Mouse (Mus musculus) cortical plate, adult 2 months (tissue): ENCODE data around the gene Loxl3. TPM values are rescaled to one million over a fixed set of nuclear protein-coding genes. Genes with fewer than 3 reads are reported as not detected.

Source experiments
- H3K27ac ChIP-seq: fragments of 200-500 bp; 2 replicates; pipeline ENCODE4 v1.5.1; 2012; ENCODE audit warnings: low read length, control low read depth, inconsistent platforms; ENCODE audit not compliant: insufficient read depth
- H3K4me1 ChIP-seq: fragments of 200-500 bp; 2 replicates; pipeline ENCODE4 v1.6.1; 2011; ENCODE audit warnings: low read length; ENCODE audit not compliant: control insufficient read depth, insufficient read depth
- H3K4me3 ChIP-seq: fragments of 200-500 bp; 2 replicates; pipeline ENCODE4 v1.5.1; 2011; ENCODE audit warnings: mild to moderate bottlenecking, low read length, control low read depth; ENCODE audit not compliant: insufficient read depth
- CTCF ChIP-seq: fragments of 200-500 bp; IDR thresholded peaks from 2 replicates; pipeline ENCODE4 v1.5.1; 2011; ENCODE audit warnings: mild to moderate bottlenecking, control low read depth, low read length; ENCODE audit not compliant: insufficient read depth; ENCODE audit errors: extremely low read depth
- POLR2A ChIP-seq: fragments of 200-500 bp; IDR thresholded peaks from 2 replicates; pipeline ENCODE4 v1.6.1; 2011; ENCODE audit warnings: mild to moderate bottlenecking, low read length, control low read depth; ENCODE audit not compliant: insufficient read depth; ENCODE audit errors: extremely low read depth
- polyA plus RNA-seq: library from polyadenylated mRNA; depleted of rRNA; stranded (reverse); fragments of >200 nt; gene quantifications from 2 replicates; pipeline ENCODE4 v1.2.3, GENCODE M21; 2012

Gene Loxl3
- polyA plus RNA-seq, 1 experiment: 4.9 TPM

GRCm38 (mm10) chr6:83027293-83027692, 6.7 kb upstream of the Loxl3 start:
- no peak overlapping the region for H3K27ac ChIP-seq
- H3K4me3 ChIP-seq: no peak overlapping the region
- TF ChIP-seq POLR2A (no peak), CTCF (no peak)

GRCm38 (mm10) chr6:83027706-83028105, 6.3 kb upstream of the Loxl3 start:
- no peak overlapping the region for H3K27ac ChIP-seq
- H3K4me3 ChIP-seq: no peak overlapping the region
- TF ChIP-seq POLR2A (no peak), CTCF (no peak)
- H3K4me1 ChIP-seq: no peaks in the 10 kb centered on the region

More at GRCm38 (mm10) chr6:83027293-83027692, 6.7 kb upstream of the Loxl3 start:
- H3K4me1 ChIP-seq: no peaks in the 10 kb centered on the region

GRCm38 (mm10) chr6:83029777-83030176, 4.2 kb upstream of the Loxl3 start:
- Histone ChIP-seq H3K27ac (no peak overlapping the region), H3K4me1 (no peaks in the 10 kb centered on the region), H3K4me3 (no peak overlapping the region)
- TF ChIP-seq CTCF: no peak
- no peak for TF ChIP-seq POLR2A

GRCm38 (mm10) chr6:83031111-83031510, 2.9 kb upstream of the Loxl3 start:
- H3K4me3 ChIP-seq: no peak overlapping the region
- no peak for TF ChIP-seq POLR2A
- TF ChIP-seq CTCF: no peak
- no peaks in the 10 kb centered on the region for H3K4me1 ChIP-seq
- H3K27ac ChIP-seq: no peak overlapping the region

DNA sequence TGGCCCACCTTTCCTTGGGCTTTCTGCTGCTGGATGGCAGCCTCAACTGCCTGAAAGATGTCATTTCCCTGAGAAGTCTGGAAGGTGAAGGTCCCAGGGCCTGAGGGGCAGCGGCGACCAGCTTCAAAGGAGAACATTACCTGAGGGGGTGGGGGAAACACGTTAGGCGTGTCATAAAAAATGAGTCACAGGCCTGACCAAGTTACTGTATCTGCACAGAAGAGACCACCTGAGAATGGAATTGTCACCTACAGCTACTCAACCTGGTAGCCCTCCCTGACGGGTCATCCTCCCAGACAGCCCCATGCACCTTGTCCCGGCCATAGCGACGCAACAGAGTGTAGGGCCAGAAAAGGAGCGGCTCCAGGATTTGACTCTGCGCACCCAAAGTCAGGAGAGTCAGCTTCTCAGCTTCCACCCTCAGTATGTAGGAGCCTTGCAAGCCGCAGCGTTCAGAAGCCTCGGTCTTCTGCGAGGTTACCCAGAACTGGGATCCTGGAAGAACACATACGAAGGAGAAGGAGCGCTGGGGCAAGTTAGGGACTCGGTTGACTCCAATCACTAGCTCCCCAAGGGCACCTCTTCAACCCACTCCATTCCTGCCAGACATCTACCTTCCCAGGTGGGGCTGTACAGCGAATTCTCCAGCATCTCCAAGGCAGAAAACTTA, 1.9 kb upstream of the Loxl3 start:
- no peak for TF ChIP-seq CTCF
- TF ChIP-seq POLR2A: no peak
- no peak overlapping the region for H3K27ac ChIP-seq
- no peaks in the 10 kb centered on the region for H3K4me1 ChIP-seq
- no peak overlapping the region; the same call in 1 of the 2 replicates for H3K4me3 ChIP-seq

DNA sequence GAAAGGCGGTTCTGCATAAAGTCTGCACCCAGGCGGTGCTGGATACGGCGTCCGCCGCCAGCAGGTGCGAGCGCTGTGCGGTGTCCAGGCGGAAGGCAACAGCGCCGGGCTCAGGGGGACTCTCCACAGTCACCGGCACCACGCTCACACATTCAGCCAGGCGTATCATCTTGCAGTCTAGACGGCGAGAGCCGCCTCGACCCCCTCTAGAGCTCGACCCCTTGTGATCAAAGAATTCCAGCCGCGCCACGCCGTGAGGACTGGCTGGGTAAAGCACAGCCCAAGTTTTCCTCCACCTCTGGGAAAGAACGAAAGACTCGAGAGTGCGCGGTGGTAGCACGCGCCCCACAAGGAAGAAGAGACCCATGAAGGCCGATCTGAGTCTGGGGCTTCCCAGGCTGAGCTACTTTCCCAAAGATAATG, 1.2 kb upstream of the Loxl3 start:
- Histone ChIP-seq H3K4me3 (peak overlapping the region; percentile 43), H3K4me1 (no peaks in the 10 kb centered on the region), H3K27ac (no peak overlapping the region; the same call in 1 of the 2 replicates)
- TF ChIP-seq POLR2A (no peak), CTCF (no peak)

DNA sequence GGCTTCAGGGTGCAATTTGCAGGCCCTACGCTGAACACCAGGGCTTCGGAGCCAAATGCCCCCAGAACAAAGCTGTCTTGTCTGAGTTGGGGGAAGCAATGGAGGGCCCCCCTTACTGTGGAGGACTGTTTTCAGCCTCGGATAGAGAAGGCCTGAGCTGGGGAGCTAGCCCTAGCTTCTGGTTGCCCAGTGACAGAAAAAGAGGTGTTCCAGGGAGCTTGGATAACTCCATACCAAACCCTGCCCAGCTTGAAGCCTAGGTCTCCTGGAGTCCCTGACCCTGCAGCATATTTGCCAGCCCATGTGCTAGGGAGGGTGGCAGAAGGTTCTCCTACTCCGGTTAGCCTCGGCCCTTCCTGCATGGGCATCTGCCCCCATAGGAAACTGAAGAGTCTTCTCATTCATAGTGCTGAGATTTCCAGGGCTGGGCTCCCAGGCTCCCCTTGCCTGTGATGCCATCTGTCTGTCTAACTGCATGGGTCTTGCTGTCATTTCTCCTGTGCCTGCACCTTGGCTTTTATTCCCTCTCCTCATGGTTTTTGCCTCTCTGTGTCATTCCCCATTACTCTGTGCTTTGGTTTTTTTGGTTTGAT, 586 bp downstream of the Loxl3 start:
- TF ChIP-seq POLR2A: no peak
- no peak for TF ChIP-seq CTCF
- Histone ChIP-seq H3K4me3 (peak overlapping the region; percentile 43), H3K27ac (no peak overlapping the region), H3K4me1 (no peaks in the 10 kb centered on the region)

DNA sequence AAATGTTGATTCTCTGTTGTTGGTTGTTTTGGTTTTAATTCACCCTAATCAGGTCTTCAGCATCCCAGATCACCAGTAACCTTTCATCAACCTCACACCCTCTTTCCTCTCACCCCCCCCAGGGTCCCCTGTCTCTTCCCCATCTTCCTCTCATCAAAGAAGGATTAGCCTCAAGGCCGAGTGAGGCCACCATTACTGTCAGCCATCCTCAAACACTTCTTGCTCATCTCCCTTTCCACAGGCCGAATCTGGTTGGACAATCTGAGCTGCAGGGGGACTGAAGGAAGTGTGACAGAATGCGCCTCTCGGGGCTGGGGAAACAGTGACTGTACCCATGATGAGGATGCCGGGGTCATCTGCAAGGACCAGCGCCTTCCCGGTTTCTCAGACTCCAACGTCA, 3.2 kb downstream of the Loxl3 start:
- no peak overlapping the region for H3K4me3 ChIP-seq
- TF ChIP-seq CTCF: no peak
- no peak for TF ChIP-seq POLR2A
- H3K27ac ChIP-seq: no peak overlapping the region
- no peaks in the 10 kb centered on the region for H3K4me1 ChIP-seq

DNA sequence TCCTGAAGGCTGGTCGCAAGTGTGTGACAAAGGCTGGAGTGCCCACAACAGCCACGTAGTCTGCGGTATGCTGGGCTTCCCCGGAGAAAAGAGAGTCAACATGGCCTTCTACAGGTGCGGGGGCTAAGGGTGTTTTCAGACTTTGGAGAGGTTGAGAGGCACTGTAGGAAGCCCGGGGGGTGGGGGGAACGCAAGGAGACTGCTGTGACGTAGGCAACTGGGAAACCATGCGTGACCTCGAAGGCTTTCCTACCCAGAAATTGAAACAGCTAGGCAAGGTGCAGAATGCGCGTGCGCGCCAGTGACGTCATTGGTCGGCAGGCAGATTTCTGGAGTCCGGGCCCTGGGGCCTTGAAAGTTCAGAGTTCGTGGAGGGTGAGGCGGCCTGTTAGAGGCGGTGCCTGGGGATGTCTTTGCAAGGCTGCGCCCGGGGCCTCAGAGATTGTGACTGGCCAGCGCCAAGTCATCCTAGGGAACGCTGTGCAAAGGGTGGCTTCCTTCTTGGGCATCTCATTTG, 4.6 kb downstream of the Loxl3 start:
- Histone ChIP-seq H3K4me3 (peak overlapping the region; percentile 3; the same call in 1 of the 2 replicates), H3K27ac (no peak overlapping the region), H3K4me1 (no peaks in the 10 kb centered on the region)
- TF ChIP-seq CTCF (no peak), POLR2A (no peak)

DNA sequence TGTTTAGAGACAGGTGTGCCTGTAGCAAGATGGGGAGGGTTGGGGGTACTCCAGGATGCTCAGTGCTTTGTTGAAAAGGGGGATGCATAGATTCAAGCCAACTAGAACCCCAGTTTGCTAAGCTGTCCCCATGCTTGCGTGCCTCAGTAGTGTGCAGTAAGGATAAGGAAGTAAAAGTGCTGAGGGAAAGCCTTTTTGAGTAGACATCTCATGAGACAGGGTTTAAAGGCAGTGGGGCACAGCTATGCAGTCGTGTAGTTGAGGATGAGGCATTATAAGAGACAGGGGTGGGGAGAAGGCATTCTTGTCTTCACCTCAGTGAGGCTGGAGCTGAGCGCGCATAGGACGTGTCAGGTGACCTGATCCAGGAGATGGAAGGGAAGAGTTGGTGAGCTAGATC, 6.6 kb downstream of the Loxl3 start:
- H3K4me3 ChIP-seq: no peak overlapping the region
- H3K27ac ChIP-seq: no peak overlapping the region
- no peaks in the 10 kb centered on the region for H3K4me1 ChIP-seq
- TF ChIP-seq CTCF (no peak), POLR2A (no peak)
